Mouse (Mus musculus) neural tube, embryonic 15.5 days (tissue): ENCODE measurements at regions not wholly inside any gene's neighbourhood (a gene's known extent, or its start where the extent isn't known, plus 50 kb on each side); places are given as distances from the start of the nearest gene placed in this dataset.
A peak's percentile ranks its signal among the peaks of the same experiment; 100 is the strongest.

Source experiments
- ATAC-seq: fragments of 200-750 bp; cut with Nextera tagmentation; 2 replicates; pipeline ENCODE4 v1.8.0; 2017; ENCODE audit warnings: mild to moderate bottlenecking, moderate TSS enrichment, moderate library complexity; ENCODE audit not compliant: low FRiP score
- H3K27ac ChIP-seq: fragments of 300-500 bp; sonication (generic); replicated peaks from 2 replicates; pipeline ENCODE4 v1.5.1; 2015; ENCODE audit warnings: mild to moderate bottlenecking, inconsistent platforms
- H3K27me3 ChIP-seq: fragments of 300-500 bp; sonication (generic); replicated peaks from 2 replicates; pipeline ENCODE4 v1.6.1; 2015; ENCODE audit warnings: inconsistent platforms
- H3K36me3 ChIP-seq: fragments of 300-500 bp; sonication (generic); 2 replicates; pipeline ENCODE4 v1.6.1; 2015; ENCODE audit warnings: inconsistent platforms
- H3K4me1 ChIP-seq: fragments of 300-500 bp; sonication (generic); 2 replicates; pipeline ENCODE4 v1.6.1; 2015; ENCODE audit warnings: inconsistent platforms
- H3K4me2 ChIP-seq: fragments of 300-500 bp; sonication (generic); 2 replicates; pipeline ENCODE4 v1.6.1; 2015; ENCODE audit warnings: inconsistent platforms, mild to moderate bottlenecking, moderate library complexity
- H3K4me3 ChIP-seq: fragments of 300-500 bp; sonication (generic); replicated peaks from 2 replicates; pipeline ENCODE4 v1.5.1; 2015; ENCODE audit warnings: mild to moderate bottlenecking, inconsistent platforms
- H3K9ac ChIP-seq: fragments of 300-500 bp; sonication (generic); replicated peaks from 2 replicates; pipeline ENCODE4 v1.6.1; 2015; ENCODE audit warnings: mild to moderate bottlenecking, inconsistent platforms
- H3K9me3 ChIP-seq: fragments of 300-500 bp; sonication (generic); replicated peaks from 2 replicates; pipeline ENCODE4 v1.6.1; 2016; ENCODE audit warnings: inconsistent platforms
- WGBS: fragments of 180-500 bp; shearing (Covaris S2); methylation state at CpG from one replicate; pipeline ENCODE4 v1.1.7; 2015; ENCODE audit warnings: mixed read lengths; 5-methylcytosine and 5-hydroxymethylcytosine counted together

GRCm38 (mm10) chr7:136402688-136403597, 491.5 kb upstream of the Mgmt start:
- Histone ChIP-seq H3K27me3 (no peaks in the 10 kb centered on the region), H3K27ac (no peak overlapping the region), H3K9ac (no peak overlapping the region), H3K4me2 (no peak overlapping the region), H3K36me3 (no peaks in the 10 kb centered on the region), H3K9me3 (no peaks in the 10 kb centered on the region), H3K4me1 (peaks cover 13% of the 10 kb centered on the region; the same call in 1 of the 2 replicates), H3K4me3 (no peak overlapping the region)
- WGBS, result 77% methylated on average over 8 of the region's 8 CpGs
- ATAC-seq, result no peak

- Histone ChIP-seq H3K9me3 (no peaks in the 10 kb centered on the region), H3K4me2 (no peak overlapping the region), H3K4me3 (no peak overlapping the region), H3K27ac (no peak overlapping the region), H3K36me3 (no peaks in the 10 kb centered on the region), H3K9ac (no peak overlapping the region), H3K4me1 (peaks cover 13% of the 10 kb centered on the region; the same call in 1 of the 2 replicates), H3K27me3 (no peaks in the 10 kb centered on the region)
- no peak for ATAC-seq
- WGBS, result 37% methylated on average over 8 of the region's 8 CpGs
Measured at GRCm38 (mm10) chr7:136405391-136405790, 489.0 kb upstream of the Mgmt start.

- Histone ChIP-seq H3K9me3 (no peaks in the 10 kb centered on the region), H3K36me3 (no peaks in the 10 kb centered on the region), H3K4me1 (peaks cover 13% of the 10 kb centered on the region; the same call in 1 of the 2 replicates), H3K4me3 (no peak overlapping the region), H3K27ac (no peak overlapping the region), H3K27me3 (no peaks in the 10 kb centered on the region), H3K4me2 (no peak overlapping the region), H3K9ac (no peak overlapping the region)
- no peak for ATAC-seq
- WGBS, result 70% methylated on average over 20 of the region's 20 CpGs
Measured at GRCm38 (mm10) chr7:136406258-136407100, 487.9 kb upstream of the Mgmt start.

- Histone ChIP-seq H3K4me1 (peaks cover 6% of the 10 kb centered on the region; the same call in 1 of the 2 replicates), H3K27ac (no peak overlapping the region), H3K9me3 (no peaks in the 10 kb centered on the region), H3K9ac (no peak overlapping the region), H3K4me3 (no peak overlapping the region), H3K27me3 (no peaks in the 10 kb centered on the region), H3K36me3 (no peaks in the 10 kb centered on the region), H3K4me2 (no peak overlapping the region)
- no peak for ATAC-seq
- 60% methylated on average over 8 of the region's 8 CpGs for WGBS
Measured at GRCm38 (mm10) chr7:136414808-136415207, 479.6 kb upstream of the Mgmt start.

GRCm38 (mm10) chr7:136417327-136417726, 477.1 kb upstream of the Mgmt start:
- H3K4me1 ChIP-seq, result peaks cover 6% of the 10 kb centered on the region; the same call in 1 of the 2 replicates
- no peak overlapping the region for H3K4me2 ChIP-seq
- H3K4me3 ChIP-seq, result no peak overlapping the region
- no peaks in the 10 kb centered on the region for H3K27me3 ChIP-seq
- no peak overlapping the region for H3K9ac ChIP-seq
- H3K9me3 ChIP-seq, result no peaks in the 10 kb centered on the region
- 55% methylated on average over 4 of the region's 4 CpGs for WGBS
- no peaks in the 10 kb centered on the region for H3K36me3 ChIP-seq
- H3K27ac ChIP-seq, result 0 out of 2 replicates have a peak overlapping the region, but pooled peaks have one; percentile 13
- no peak for ATAC-seq

GRCm38 (mm10) chr7:136423846-136424531, 470.4 kb upstream of the Mgmt start:
- Histone ChIP-seq H3K4me3 (no peak overlapping the region), H3K36me3 (no peaks in the 10 kb centered on the region), H3K27ac (no peak overlapping the region), H3K4me1 (peaks cover 6% of the 10 kb centered on the region), H3K4me2 (no peak overlapping the region), H3K27me3 (no peaks in the 10 kb centered on the region), H3K9me3 (no peaks in the 10 kb centered on the region), H3K9ac (no peak overlapping the region)
- 33% methylated on average over 8 of the region's 8 CpGs for WGBS
- ATAC-seq, result no peak

- H3K4me2 ChIP-seq, result no peak overlapping the region
- ATAC-seq, result no peak
- H3K4me3 ChIP-seq, result no peak overlapping the region
- no peaks in the 10 kb centered on the region for H3K9me3 ChIP-seq
- no peak overlapping the region for H3K9ac ChIP-seq
- peaks cover 29% of the 10 kb centered on the region for H3K4me1 ChIP-seq
- WGBS, result 79% methylated on average over 4 of the region's 4 CpGs
- H3K36me3 ChIP-seq, result no peaks in the 10 kb centered on the region
- H3K27ac ChIP-seq, result no peak overlapping the region
- H3K27me3 ChIP-seq, result no peaks in the 10 kb centered on the region
Measured at GRCm38 (mm10) chr7:136427164-136427563, 467.2 kb upstream of the Mgmt start.

GRCm38 (mm10) chr7:136430085-136431011, 464.1 kb upstream of the Mgmt start:
- WGBS, result 38% methylated on average over 21 of the region's 21 CpGs
- no peak overlapping the region for H3K4me2 ChIP-seq
- H3K4me1 ChIP-seq, result peaks cover 38% of the 10 kb centered on the region
- no peaks in the 10 kb centered on the region for H3K36me3 ChIP-seq
- no peaks in the 10 kb centered on the region for H3K9me3 ChIP-seq
- 0 out of 2 replicates have a peak overlapping the region, but pooled peaks have one; percentile 3 for H3K27ac ChIP-seq
- H3K9ac ChIP-seq, result no peak overlapping the region
- H3K27me3 ChIP-seq, result no peaks in the 10 kb centered on the region
- H3K4me3 ChIP-seq, result no peak overlapping the region
- ATAC-seq, result no peak

GRCm38 (mm10) chr7:136433699-136434098, 460.7 kb upstream of the Mgmt start:
- WGBS, result 86% methylated on average over 3 of the region's 3 CpGs
- Histone ChIP-seq H3K27me3 (no peaks in the 10 kb centered on the region), H3K9me3 (no peaks in the 10 kb centered on the region), H3K4me1 (peaks cover 38% of the 10 kb centered on the region), H3K36me3 (no peaks in the 10 kb centered on the region), H3K27ac (no peak overlapping the region), H3K4me3 (no peak overlapping the region), H3K4me2 (no peak overlapping the region), H3K9ac (no peak overlapping the region)
- no peak for ATAC-seq

GRCm38 (mm10) chr7:136434510-136434909, 459.9 kb upstream of the Mgmt start:
- H3K4me1 ChIP-seq, result peaks cover 38% of the 10 kb centered on the region
- WGBS, result 54% methylated on average over 13 of the region's 13 CpGs

More at GRCm38 (mm10) chr7:136434510-136434909, 459.9 kb upstream of the Mgmt start:
- Histone ChIP-seq H3K4me2 (no peak overlapping the region), H3K36me3 (no peaks in the 10 kb centered on the region), H3K4me3 (no peak overlapping the region), H3K27me3 (no peaks in the 10 kb centered on the region), H3K9ac (no peak overlapping the region), H3K9me3 (no peaks in the 10 kb centered on the region), H3K27ac (no peak overlapping the region)
- no peak for ATAC-seq
